Mouse (Mus musculus) myocyte (in vitro differentiated cells): Measurements from ENCODE around the gene Slc18a2.

ENCODE experiments used
- E2F4 ChIP-seq: IDR thresholded peaks from one replicate; pipeline ENCODE4 v1.6.1; 2011; ENCODE audit warnings: mild to moderate bottlenecking, control low read depth, moderate library complexity; ENCODE audit not compliant: insufficient read depth
- MAX ChIP-seq: IDR thresholded peaks from one replicate; pipeline ENCODE4 v1.6.1; 2011; ENCODE audit warnings: low read depth, mild to moderate bottlenecking, control low read depth
- MYOD1 ChIP-seq, 3 experiments: IDR thresholded peaks; one replicate each; pipeline ENCODE4 v1.6.1; 2011; ENCODE audit warnings: control low read depth in 2 of 3, low read depth in 2 of 3, mild to moderate bottlenecking in 2 of 3, moderate library complexity in 1 of 3; ENCODE audit not compliant: insufficient read length in 2 of 3, control insufficient read depth in 1 of 3
- MYOG ChIP-seq, 3 experiments: IDR thresholded peaks; one replicate each; pipeline ENCODE4 v1.6.1; 2011; ENCODE audit warnings: control low read depth in 2 of 3, low read depth in 2 of 3, mild to moderate bottlenecking in 2 of 3; ENCODE audit not compliant: insufficient read length in 2 of 3, control insufficient read depth in 1 of 3, insufficient read depth in 1 of 3
- POLR2A ChIP-seq: IDR thresholded peaks from one replicate; pipeline ENCODE4 v1.6.1; 2011; ENCODE audit warnings: low read depth, mild to moderate bottlenecking, control low read depth, moderate library complexity; ENCODE audit not compliant: insufficient read length
- POLR2AphosphoS2 ChIP-seq: IDR thresholded peaks from one replicate; pipeline ENCODE4 v1.6.1; 2011; ENCODE audit warnings: low read depth, control low read depth; ENCODE audit not compliant: insufficient read length
- TCF12 ChIP-seq: IDR thresholded peaks from one replicate; pipeline ENCODE4 v1.6.1; 2011; ENCODE audit warnings: mild to moderate bottlenecking, control low read depth; ENCODE audit not compliant: poor library complexity, insufficient read depth, severe bottlenecking
- TCF3 ChIP-seq: IDR thresholded peaks from one replicate; pipeline ENCODE4 v1.6.1; 2011; ENCODE audit warnings: low read depth, control low read depth; ENCODE audit not compliant: insufficient read length
- USF1 ChIP-seq: IDR thresholded peaks from one replicate; pipeline ENCODE4 v1.6.1; 2011; ENCODE audit warnings: low read depth, mild to moderate bottlenecking, control low read depth, moderate library complexity

DNA sequence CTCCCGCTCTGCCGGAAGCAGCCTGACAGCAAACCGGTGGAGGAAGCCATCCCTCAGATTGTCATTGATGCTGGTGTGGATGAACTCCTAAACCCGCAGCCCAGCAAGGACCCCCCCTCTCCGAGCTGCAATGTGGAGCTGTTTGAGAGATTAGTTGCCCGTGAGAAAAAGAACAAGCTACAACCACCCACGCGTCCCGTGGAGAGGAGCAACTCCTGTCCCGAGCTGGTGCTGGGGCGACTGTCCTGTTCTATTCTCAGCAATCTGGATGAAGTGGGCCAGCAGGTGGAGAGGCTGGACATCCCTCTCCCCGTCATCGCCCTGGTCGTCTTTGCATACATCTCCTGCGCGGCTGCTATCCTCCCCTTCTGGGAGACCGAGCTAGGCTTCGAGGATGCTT is 25.7 kb upstream of the Slc18a2 start:
- no peak for TF ChIP-seq E2F4
- no peak for TF ChIP-seq POLR2AphosphoS2
- no peak for TF ChIP-seq POLR2A
- TF ChIP-seq MAX, result no peak
- TF ChIP-seq USF1, result no peak
- TF ChIP-seq TCF12, result no peak
- TF ChIP-seq MYOD1 (IDR thresholded peaks at IDR 0.05; ENCODE audit: control insufficient read depth in 1 of 3, insufficient read length in 2 of 3, low read depth in 2 of 3), result no peak
- TF ChIP-seq MYOG (IDR thresholded peaks at IDR 0.05; ENCODE audit: control insufficient read depth in 1 of 3, insufficient read depth in 1 of 3, insufficient read length in 2 of 3, low read depth in 2 of 3), result no peak
- no peak for TF ChIP-seq TCF3
